Mouse (Mus musculus): ENCODE data around the gene Sncb.

Sncb gene

DNA sequence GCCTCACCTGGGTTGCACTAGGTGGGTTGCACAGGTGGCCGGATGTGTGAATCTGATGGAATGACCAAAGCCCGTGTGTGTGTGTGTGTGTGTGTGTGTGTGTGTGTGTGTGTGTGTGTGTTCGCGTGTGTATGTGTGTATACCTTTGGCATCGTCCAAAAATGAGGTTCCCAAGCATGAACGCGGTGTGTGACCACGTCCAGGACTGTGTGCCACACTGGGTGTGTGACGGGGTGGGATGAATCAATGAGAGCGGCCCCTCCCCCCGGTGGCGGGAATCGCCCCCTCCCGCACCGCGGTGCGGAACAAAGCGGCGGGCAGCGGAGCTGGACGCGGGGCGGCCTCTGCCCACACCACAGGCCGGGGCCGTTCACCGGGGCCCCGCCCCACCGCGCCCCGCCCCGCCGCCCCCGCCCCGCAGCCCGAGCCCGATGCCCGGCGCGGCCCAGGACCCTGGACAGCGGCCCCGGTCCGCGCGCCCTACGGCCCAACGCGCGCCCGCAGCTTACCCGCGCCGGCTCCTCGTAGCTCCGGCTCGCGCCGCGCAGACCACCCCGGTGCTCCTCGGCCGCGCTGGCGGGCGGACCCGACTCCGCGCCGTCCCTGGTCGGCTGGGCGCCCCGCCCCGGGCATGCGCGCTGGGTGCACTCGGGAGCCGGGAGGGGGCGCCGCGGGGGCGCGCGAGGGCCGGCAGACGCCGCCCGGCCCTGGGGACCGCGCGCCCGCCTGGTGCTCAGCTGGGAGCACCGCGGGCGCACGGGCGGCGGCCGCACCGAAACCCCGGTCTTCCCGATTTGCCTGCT, 17.1 kb downstream of the Sncb start:
- peak; percentile 65 for DNase-seq (ENCODE audit: low spot score)

DNA sequence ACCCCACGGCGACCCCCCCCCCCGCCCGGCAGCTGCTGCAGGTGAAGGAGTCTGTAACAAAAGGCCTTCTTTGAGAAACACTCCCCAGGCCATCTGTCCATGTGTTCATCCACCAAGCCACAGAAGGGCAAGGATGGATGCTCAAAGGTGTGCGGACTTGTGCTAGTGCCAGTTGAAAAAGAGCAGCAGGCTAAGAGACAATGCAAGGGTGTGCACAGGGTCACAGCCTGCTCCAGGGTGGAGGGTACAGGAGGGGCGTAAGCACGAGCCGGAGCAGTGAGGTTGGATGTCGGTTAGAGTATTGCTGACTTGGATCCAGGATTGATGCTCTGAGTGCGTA, 17.7 kb downstream of the Sncb start:
- DNase-seq (ENCODE audit: low spot score) = no peak

GRCm38 (mm10) chr13:54748190-54748589, 18.2 kb downstream of the Sncb start:
- DNase-seq (ENCODE audit: low spot score) = no peak

GRCm38 (mm10) chr13:54746896-54747295, 19.5 kb downstream of the Sncb start:
- DNase-seq (ENCODE audit: low spot score) = no peak

GRCm38 (mm10) chr13:54746110-54746509, 20.3 kb downstream of the Sncb start:
- no peak for DNase-seq (ENCODE audit: low spot score)

- DNase-seq (ENCODE audit: low spot score) = no peak
Measured at GRCm38 (mm10) chr13:54738213-54738601, 28.2 kb downstream of the Sncb start.

DNA sequence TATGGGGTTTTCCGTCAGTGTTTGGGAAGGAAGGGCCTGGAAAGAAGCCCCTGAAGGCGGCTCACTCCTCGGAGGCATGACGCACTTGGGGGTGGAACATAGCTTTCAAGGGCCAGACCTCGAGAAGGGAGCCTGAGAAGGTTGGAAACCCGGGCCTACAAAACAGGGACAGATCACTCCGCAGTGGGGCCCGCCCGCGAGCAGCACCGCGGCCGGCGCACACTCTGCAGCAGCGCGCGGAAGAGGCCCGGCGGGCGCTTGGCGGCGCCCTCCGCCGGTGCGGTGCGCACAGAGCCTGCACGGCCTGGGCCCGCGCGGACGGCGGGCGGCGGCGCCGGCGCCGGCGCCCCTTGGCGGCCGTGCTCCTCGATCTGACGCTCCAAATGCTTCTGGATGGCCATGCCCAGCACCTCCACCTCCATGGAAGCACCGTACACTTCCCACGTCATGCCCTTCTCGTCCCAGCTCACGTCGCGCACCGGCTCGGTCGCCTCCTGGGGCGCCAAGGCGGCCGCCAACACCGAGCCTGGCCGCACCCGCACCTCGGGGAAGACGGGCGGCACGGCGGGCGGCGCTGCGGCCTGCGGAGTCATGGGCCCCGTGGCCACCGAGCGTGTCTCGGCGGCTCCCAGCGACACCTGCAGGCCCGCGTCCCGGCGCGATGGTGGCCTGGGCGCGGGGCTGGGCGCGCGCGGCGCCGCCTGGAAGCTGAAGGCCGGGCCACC, 28.7 kb downstream of the Sncb start:
- no peak for DNase-seq (ENCODE audit: low spot score)

- no peak for DNase-seq (ENCODE audit: low spot score)
Measured at GRCm38 (mm10) chr13:54736931-54737330, 29.5 kb downstream of the Sncb start.

GRCm38 (mm10) chr13:54726131-54726530, 40.3 kb downstream of the Sncb start:
- DNase-seq (ENCODE audit: low spot score) = no peak

- no peak for DNase-seq (ENCODE audit: low spot score)
Measured at GRCm38 (mm10) chr13:54723143-54723542, 43.3 kb downstream of the Sncb start.

GRCm38 (mm10) chr13:54716916-54717315, 49.5 kb downstream of the Sncb start:
- DNase-seq (ENCODE audit: low spot score) = peak; percentile 64

- no peak for DNase-seq (ENCODE audit: low spot score)
Measured at GRCm38 (mm10) chr13:54714996-54715395, 51.4 kb downstream of the Sncb start.

- DNase-seq (ENCODE audit: low spot score) = no peak
Measured at GRCm38 (mm10) chr13:54714393-54714792, 52.0 kb downstream of the Sncb start.

DNA sequence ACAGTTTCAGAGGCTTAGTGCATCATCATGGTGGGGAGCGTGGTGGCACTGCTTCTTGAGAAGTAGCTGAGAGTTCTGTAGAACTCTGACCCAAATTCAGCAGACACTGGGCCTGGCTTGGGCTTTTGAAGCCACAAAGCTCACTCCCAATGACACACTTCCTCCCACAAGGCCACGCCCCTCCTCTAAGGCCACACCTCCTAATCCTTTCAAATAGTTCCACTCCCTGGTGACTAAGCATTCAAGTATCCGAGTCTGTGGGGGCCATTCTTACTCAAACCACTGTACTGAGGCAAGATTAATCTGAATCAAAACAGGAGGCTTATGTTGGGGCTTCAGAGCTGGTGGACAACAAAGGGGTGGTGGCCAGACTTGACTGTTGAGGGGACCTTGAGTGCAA, 55.5 kb downstream of the Sncb start:
- no peak for DNase-seq (ENCODE audit: low spot score)
